Mouse (Mus musculus): ENCODE results near the gene Nxnl2.
"Not testable (repeated sequence)": the region's sequence is repeated elsewhere in the genome, so short reads cannot be mapped to it uniquely, and the experiment has no call there.

The Nxnl2 gene

GRCm38 (mm10) chr13:51178932-51179331 is 8.1 kb downstream of the Nxnl2 start:
- no peak for DNase-seq (ENCODE audit: extremely low spot score)

GRCm38 (mm10) chr13:51179362-51179761 is 8.5 kb downstream of the Nxnl2 start:
- no peak for DNase-seq (ENCODE audit: extremely low spot score)

GRCm38 (mm10) chr13:51182236-51182635 is 11.4 kb downstream of the Nxnl2 start:
- DNase-seq (ENCODE audit: extremely low spot score): no peak

GRCm38 (mm10) chr13:51184896-51185295 is 14.1 kb downstream of the Nxnl2 start:
- DNase-seq (ENCODE audit: extremely low spot score): no peak

- DNase-seq (ENCODE audit: extremely low spot score): no peak
Observed at GRCm38 (mm10) chr13:51190336-51190735, 19.5 kb downstream of the Nxnl2 start.

GRCm38 (mm10) chr13:51191416-51192140 is 20.8 kb downstream of the Nxnl2 start:
- no peak for DNase-seq (ENCODE audit: extremely low spot score)

- no peak for DNase-seq (ENCODE audit: extremely low spot score)
Observed at GRCm38 (mm10) chr13:51193893-51194292, 23.1 kb downstream of the Nxnl2 start.

- no peak for DNase-seq (ENCODE audit: extremely low spot score)
Observed at GRCm38 (mm10) chr13:51197699-51198098, 26.9 kb downstream of the Nxnl2 start.

- no peak for DNase-seq (ENCODE audit: extremely low spot score)
Observed at GRCm38 (mm10) chr13:51198186-51198585, 27.4 kb downstream of the Nxnl2 start.

GRCm38 (mm10) chr13:51201985-51202843 is 31.4 kb downstream of the Nxnl2 start:
- not testable (repeated sequence) for DNase-seq (ENCODE audit: extremely low spot score)

- DNase-seq (ENCODE audit: extremely low spot score): peak; percentile 19
Observed at GRCm38 (mm10) chr13:51202844-51203173, 32.0 kb downstream of the Nxnl2 start.

- no peak for DNase-seq (ENCODE audit: extremely low spot score)
Observed at GRCm38 (mm10) chr13:51203467-51203866, 32.6 kb downstream of the Nxnl2 start.

- not testable (repeated sequence) for DNase-seq (ENCODE audit: extremely low spot score)
Observed at GRCm38 (mm10) chr13:51204081-51204480, 33.3 kb downstream of the Nxnl2 start.

- no peak for DNase-seq (ENCODE audit: extremely low spot score)
Observed at GRCm38 (mm10) chr13:51207965-51208364, 37.1 kb downstream of the Nxnl2 start.

GRCm38 (mm10) chr13:51208378-51209100 is 37.7 kb downstream of the Nxnl2 start:
- DNase-seq (ENCODE audit: extremely low spot score): peak; percentile 44

GRCm38 (mm10) chr13:51210639-51211038 is 39.8 kb downstream of the Nxnl2 start:
- DNase-seq (ENCODE audit: extremely low spot score): no peak

- DNase-seq (ENCODE audit: extremely low spot score): no peak
Observed at GRCm38 (mm10) chr13:51214746-51215145, 43.9 kb downstream of the Nxnl2 start.

- no peak for DNase-seq (ENCODE audit: extremely low spot score)
Observed at GRCm38 (mm10) chr13:51220897-51221296, 50.1 kb downstream of the Nxnl2 start.

GRCm38 (mm10) chr13:51221425-51222160 is 50.8 kb downstream of the Nxnl2 start:
- no peak for DNase-seq (ENCODE audit: extremely low spot score)
